Mouse (Mus musculus) liver, embryonic 15.5 days (tissue): ENCODE data around the gene Olfr374. TPM values are rescaled to one million over a fixed set of nuclear protein-coding genes. Genes with fewer than 3 reads are reported as not detected.

Experiments
- ATAC-seq: fragments of 200-750 bp; cut with Nextera tagmentation; 2 replicates; pipeline ENCODE4 v1.8.0; 2017; ENCODE audit warnings: moderate number of reproducible peaks, mild to moderate bottlenecking, moderate library complexity; ENCODE audit not compliant: insufficient read depth
- H3K27ac ChIP-seq: fragments of 300-500 bp; sonication (generic); replicated peaks from 2 replicates; pipeline ENCODE4 v1.5.1; 2015; ENCODE audit warnings: mild to moderate bottlenecking, inconsistent platforms
- H3K27me3 ChIP-seq: fragments of 300-500 bp; sonication (generic); 2 replicates; pipeline ENCODE4 v1.6.1; 2015; ENCODE audit warnings: mild to moderate bottlenecking, inconsistent platforms
- H3K36me3 ChIP-seq: fragments of 300-500 bp; sonication (generic); replicated peaks from 2 replicates; pipeline ENCODE4 v1.6.1; 2015; ENCODE audit warnings: moderate library complexity, mild to moderate bottlenecking, inconsistent platforms
- H3K4me1 ChIP-seq: fragments of 300-500 bp; sonication (generic); replicated peaks from 2 replicates; pipeline ENCODE4 v1.6.1; 2015; ENCODE audit warnings: inconsistent platforms
- H3K4me2 ChIP-seq: fragments of 300-500 bp; sonication (generic); 2 replicates; pipeline ENCODE4 v1.6.1; 2015; ENCODE audit warnings: moderate library complexity, mild to moderate bottlenecking, inconsistent platforms
- H3K4me3 ChIP-seq: fragments of 300-500 bp; sonication (generic); replicated peaks from 2 replicates; pipeline ENCODE4 v1.5.1; 2015; ENCODE audit warnings: mild to moderate bottlenecking, inconsistent platforms
- H3K9ac ChIP-seq: fragments of 300-500 bp; sonication (generic); 2 replicates; pipeline ENCODE4 v1.6.1; 2015; ENCODE audit warnings: moderate library complexity, mild to moderate bottlenecking, inconsistent platforms
- H3K9me3 ChIP-seq: fragments of 300-500 bp; sonication (generic); replicated peaks from 2 replicates; pipeline ENCODE4 v1.6.1; 2016; ENCODE audit warnings: inconsistent platforms
- WGBS: fragments of 180-500 bp; shearing (Covaris S2); methylation state at CpG from one replicate; pipeline ENCODE4 v1.1.7; 2015; ENCODE audit warnings: mixed read lengths; ENCODE audit not compliant: insufficient replicate concordance; 5-methylcytosine and 5-hydroxymethylcytosine counted together
- polyA plus RNA-seq: library from polyadenylated mRNA; unstranded; fragments of >200 nt; fragmentation: Nextera tagmentation; extraction: Ambion mirVana; gene quantifications from 2 replicates; pipeline ENCODE4 v1.2.1, GENCODE M21; 2015

Gene Olfr374
- polyA plus RNA-seq, 1 experiment from 2014 or later: 0.05 TPM

GRCm38 (mm10) chr8:72136302-72136978 is 29.6 kb downstream of the Olfr374 start:
- peak overlapping the region; percentile 63 for H3K4me3 ChIP-seq
- H3K27ac ChIP-seq: peak overlapping the region; percentile 78
- peaks cover 25% of the 10 kb centered on the region for H3K36me3 ChIP-seq
- no peaks in the 10 kb centered on the region for H3K9me3 ChIP-seq
- H3K9ac ChIP-seq: peak overlapping the region; percentile 59
- ATAC-seq: no peak
- H3K4me1 ChIP-seq: peaks cover 25% of the 10 kb centered on the region
- peak overlapping the region; percentile 72 for H3K4me2 ChIP-seq
- peaks cover 52% of the 10 kb centered on the region for H3K27me3 ChIP-seq
- whole genome bisulfite sequencing: 1% methylated on average over 18 of the region's 18 CpGs

- ATAC-seq: no peak
- Histone ChIP-seq H3K9ac (no peak overlapping the region), H3K27ac (no peak overlapping the region)
These were observed 30.6 kb downstream of the Olfr374 start for GRCm38 (mm10) chr8:72137431-72137830.

GRCm38 (mm10) chr8:72138456-72138855 is 31.6 kb downstream of the Olfr374 start:
- ATAC-seq: no peak
- Histone ChIP-seq H3K4me3 (no peak overlapping the region), H3K4me1 (peaks cover 25% of the 10 kb centered on the region), H3K9ac (no peak overlapping the region), H3K27ac (no peak overlapping the region), H3K36me3 (peaks cover 35% of the 10 kb centered on the region), H3K27me3 (peaks cover 50% of the 10 kb centered on the region), H3K9me3 (no peaks in the 10 kb centered on the region), H3K4me2 (no peak overlapping the region)
- WGBS: 81% methylated on average over 5 of the region's 5 CpGs

More at GRCm38 (mm10) chr8:72137431-72137830, 30.6 kb downstream of the Olfr374 start:
- H3K4me1 ChIP-seq: peaks cover 25% of the 10 kb centered on the region
- 65% methylated on average over 2 of the region's 2 CpGs for WGBS
- peaks cover 30% of the 10 kb centered on the region for H3K36me3 ChIP-seq
- H3K9me3 ChIP-seq: no peaks in the 10 kb centered on the region
- H3K4me2 ChIP-seq: no peak overlapping the region
- H3K27me3 ChIP-seq: peaks cover 52% of the 10 kb centered on the region
- H3K4me3 ChIP-seq: no peak overlapping the region

GRCm38 (mm10) chr8:72143256-72143824 is 36.5 kb downstream of the Olfr374 start:
- H3K9ac ChIP-seq: no peak overlapping the region
- H3K27ac ChIP-seq: no peak overlapping the region
- H3K4me2 ChIP-seq: no peak overlapping the region
- H3K9me3 ChIP-seq: no peaks in the 10 kb centered on the region
- H3K4me3 ChIP-seq: no peak overlapping the region
- peaks cover 58% of the 10 kb centered on the region for H3K36me3 ChIP-seq
- peaks cover 1% of the 10 kb centered on the region; the same call in 1 of the 2 replicates for H3K27me3 ChIP-seq
- H3K4me1 ChIP-seq: peaks cover 26% of the 10 kb centered on the region
- WGBS: 58% methylated on average over 13 of the region's 13 CpGs
- ATAC-seq: no peak

- no peaks in the 10 kb centered on the region for H3K27me3 ChIP-seq
- H3K4me3 ChIP-seq: no peak overlapping the region
- H3K4me2 ChIP-seq: no peak overlapping the region
- H3K36me3 ChIP-seq: peaks cover 55% of the 10 kb centered on the region
- peaks cover 26% of the 10 kb centered on the region for H3K4me1 ChIP-seq
- ATAC-seq: no peak
- H3K9me3 ChIP-seq: no peaks in the 10 kb centered on the region
- H3K27ac ChIP-seq: no peak overlapping the region
- H3K9ac ChIP-seq: no peak overlapping the region
- 48% methylated on average over 5 of the region's 5 CpGs for WGBS
These were observed 37.6 kb downstream of the Olfr374 start for GRCm38 (mm10) chr8:72144345-72144975.

GRCm38 (mm10) chr8:72145511-72145910 is 38.7 kb downstream of the Olfr374 start:
- no peaks in the 10 kb centered on the region for H3K9me3 ChIP-seq
- no peak for ATAC-seq
- peak overlapping the region; percentile 38; the same call in 1 of the 2 replicates for H3K27ac ChIP-seq
- WGBS: 69% methylated on average over 3 of the region's 3 CpGs
- no peaks in the 10 kb centered on the region for H3K27me3 ChIP-seq
- H3K36me3 ChIP-seq: peaks cover 55% of the 10 kb centered on the region
- H3K9ac ChIP-seq: no peak overlapping the region
- H3K4me2 ChIP-seq: no peak overlapping the region
- H3K4me1 ChIP-seq: peaks cover 26% of the 10 kb centered on the region
- H3K4me3 ChIP-seq: no peak overlapping the region

GRCm38 (mm10) chr8:72146056-72146455 is 39.2 kb downstream of the Olfr374 start:
- Histone ChIP-seq H3K27ac (peak overlapping the region; percentile 38; the same call in 1 of the 2 replicates), H3K9me3 (no peaks in the 10 kb centered on the region), H3K4me3 (no peak overlapping the region), H3K4me2 (no peak overlapping the region), H3K4me1 (peaks cover 26% of the 10 kb centered on the region), H3K9ac (no peak overlapping the region), H3K36me3 (peaks cover 59% of the 10 kb centered on the region), H3K27me3 (no peaks in the 10 kb centered on the region)
- ATAC-seq: peak; percentile 65
- WGBS: 55% methylated on average over 1 of the region's 1 CpGs

- Histone ChIP-seq H3K9me3 (no peaks in the 10 kb centered on the region), H3K4me2 (no peak overlapping the region), H3K4me3 (no peak overlapping the region), H3K36me3 (peaks cover 60% of the 10 kb centered on the region), H3K27me3 (no peaks in the 10 kb centered on the region), H3K27ac (no peak overlapping the region; the same call in 1 of the 2 replicates), H3K4me1 (peaks cover 29% of the 10 kb centered on the region), H3K9ac (no peak overlapping the region)
- no peak for ATAC-seq
- WGBS: 69% methylated on average over 3 of the region's 3 CpGs
These were observed 39.7 kb downstream of the Olfr374 start for GRCm38 (mm10) chr8:72146556-72146955.

- Histone ChIP-seq H3K4me1 (peaks cover 32% of the 10 kb centered on the region), H3K36me3 (peaks cover 62% of the 10 kb centered on the region), H3K27ac (no peak overlapping the region; the same call in 1 of the 2 replicates), H3K27me3 (no peaks in the 10 kb centered on the region), H3K9me3 (no peaks in the 10 kb centered on the region), H3K4me3 (no peak overlapping the region), H3K4me2 (no peak overlapping the region), H3K9ac (no peak overlapping the region)
- no peak for ATAC-seq
- 60% methylated on average over 2 of the region's 2 CpGs for WGBS
These were observed 40.4 kb downstream of the Olfr374 start for GRCm38 (mm10) chr8:72147266-72147665.

GRCm38 (mm10) chr8:72149056-72149455 is 42.2 kb downstream of the Olfr374 start:
- no peak overlapping the region for H3K4me2 ChIP-seq
- no peak overlapping the region for H3K27ac ChIP-seq
- H3K9ac ChIP-seq: no peak overlapping the region
- H3K4me1 ChIP-seq: peaks cover 35% of the 10 kb centered on the region
- H3K27me3 ChIP-seq: no peaks in the 10 kb centered on the region
- H3K4me3 ChIP-seq: no peak overlapping the region
- H3K9me3 ChIP-seq: no peaks in the 10 kb centered on the region
- ATAC-seq: no peak
- peaks cover 69% of the 10 kb centered on the region for H3K36me3 ChIP-seq
- WGBS: 75% methylated on average over 1 of the region's 1 CpGs

GRCm38 (mm10) chr8:72151418-72152078 is 44.7 kb downstream of the Olfr374 start:
- 37% methylated on average over 3 of the region's 3 CpGs for WGBS
- H3K27me3 ChIP-seq: no peaks in the 10 kb centered on the region
- no peak overlapping the region for H3K4me2 ChIP-seq
- no peak overlapping the region for H3K9ac ChIP-seq
- H3K36me3 ChIP-seq: peaks cover 65% of the 10 kb centered on the region
- H3K27ac ChIP-seq: 0 out of 2 replicates have a peak overlapping the region, but pooled peaks have one; percentile 38
- H3K9me3 ChIP-seq: no peaks in the 10 kb centered on the region
- H3K4me1 ChIP-seq: peaks cover 19% of the 10 kb centered on the region
- H3K4me3 ChIP-seq: no peak overlapping the region
- ATAC-seq: no peak
